In the genomic region with DNA sequence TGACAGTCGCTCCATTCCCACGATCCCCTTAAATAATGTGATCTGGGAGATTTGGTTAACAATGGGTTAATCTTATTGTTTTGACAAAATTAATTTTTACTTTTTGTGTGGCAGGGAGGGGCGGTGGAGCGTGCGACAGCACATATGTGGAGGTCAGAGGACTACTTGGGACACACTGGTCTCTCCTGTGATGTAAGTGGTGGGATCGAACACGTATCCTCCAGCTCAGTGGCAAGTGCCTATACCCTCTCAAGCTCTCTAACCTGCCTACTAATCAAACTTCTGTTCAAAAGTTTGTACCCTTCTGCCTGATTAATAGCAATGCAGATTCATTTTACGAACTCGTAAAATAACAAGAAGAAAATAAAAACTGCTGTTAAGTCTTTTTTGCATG, we compare ENCODE assay signal across 8 mouse cellular contexts. TPM values are rescaled to one million over a fixed set of nuclear protein-coding genes. Genes with fewer than 3 reads are reported as not detected.
DNase-seq lines count a peak whose midpoint lies in the region; ATAC-seq lines count a peak whose summit lies in the region.

No protein-coding gene starts in this region.

- H3K4me2 ChIP-seq in neural tube, embryonic 11.5 days (ENCODE audit: low read depth): peak overlapping the region; percentile 67
- H3K4me2 ChIP-seq in limb, embryonic 13.5 days (replicated peaks): peak overlapping the region; percentile 69
- peak overlapping the region; percentile 64 for H3K4me2 ChIP-seq in stomach, embryonic 15.5 days

- peak overlapping the region; percentile 90 for H3K4me3 ChIP-seq in neural tube, embryonic 11.5 days (ENCODE audit: low read depth, low read length)
- peak overlapping the region; percentile 94 for H3K4me3 ChIP-seq in limb, embryonic 13.5 days
- peak overlapping the region; percentile 95 for H3K4me3 ChIP-seq in stomach, embryonic 15.5 days (replicated peaks)

- H3K4me1 ChIP-seq in neural tube, embryonic 11.5 days (ENCODE audit: control insufficient read depth, insufficient read depth, low read length): peaks cover 8% of the 10 kb centered on the region
- H3K4me1 ChIP-seq in limb, embryonic 13.5 days: peaks cover 17% of the 10 kb centered on the region
- peaks cover 10% of the 10 kb centered on the region; the same call in 1 of the 2 replicates for H3K4me1 ChIP-seq in stomach, embryonic 15.5 days

- 13% methylated on average over 9 of the region's 9 CpGs for WGBS in neural tube, embryonic 11.5 days
- 13% methylated on average over 9 of the region's 9 CpGs for WGBS in limb, embryonic 13.5 days
- 8% methylated on average over 9 of the region's 9 CpGs for WGBS in stomach, embryonic 15.5 days

- H3K9me3 ChIP-seq in neural tube, embryonic 11.5 days (ENCODE audit: control insufficient read depth, low read length): no peaks in the 10 kb centered on the region
- no peaks in the 10 kb centered on the region for H3K9me3 ChIP-seq in limb, embryonic 13.5 days
- no peaks in the 10 kb centered on the region for H3K9me3 ChIP-seq in stomach, embryonic 15.5 days

- DNase-seq in adrenal gland, postnatal 14 days: peak; percentile 36
- DNase-seq in adrenal gland, adult 18-20 months (ENCODE audit: low spot score in 2 of 2): no peak
- no peak for DNase-seq in neural tube, embryonic 11.5 days (ENCODE audit: low spot score)
- no peak for DNase-seq in neural tube, embryonic 10.5 days (ENCODE audit: extremely low spot score, low spot score)
- DNase-seq in right cerebral cortex, postnatal 25 days: no peak
- no peak for DNase-seq in left cerebral cortex, postnatal 14 days (ENCODE audit: low spot score in 2 of 2)

- ATAC-seq in neural tube, embryonic 11.5 days (ENCODE audit: insufficient read depth, low FRiP score, low TSS enrichment): peak; percentile 65
- ATAC-seq in limb, embryonic 13.5 days (ENCODE audit: low FRiP score, low read depth): peak; percentile 60; the same call in 1 of the 2 replicates
- ATAC-seq in stomach, embryonic 15.5 days (ENCODE audit: insufficient read depth, low FRiP score, low read depth): peak; percentile 30; the same call in 1 of the 2 replicates

- H3K36me3 ChIP-seq in neural tube, embryonic 11.5 days (ENCODE audit: control insufficient read depth, insufficient read depth, low read length): peaks cover 3% of the 10 kb centered on the region; the same call in 1 of the 2 replicates
- peaks cover 28% of the 10 kb centered on the region for H3K36me3 ChIP-seq in limb, embryonic 13.5 days
- H3K36me3 ChIP-seq in stomach, embryonic 15.5 days: peaks cover 6% of the 10 kb centered on the region; the same call in 1 of the 2 replicates

- intact Hi-C loops in left cerebral cortex, postnatal 14 days (cut with DNase I): loop anchor here (10.0 kb wide), 2 partner anchors 493 to 553 kb away; a partner anchor contains a TSS

- H3K27ac ChIP-seq in neural tube, embryonic 11.5 days (ENCODE audit: low read depth, low read length): no peak overlapping the region
- no peak overlapping the region for H3K27ac ChIP-seq in limb, embryonic 13.5 days
- no peak overlapping the region for H3K27ac ChIP-seq in stomach, embryonic 15.5 days

- H3K9ac ChIP-seq in neural tube, embryonic 11.5 days (ENCODE audit: low read length): peak overlapping the region; percentile 92
- H3K9ac ChIP-seq in limb, embryonic 13.5 days: peak overlapping the region; percentile 96
- peak overlapping the region; percentile 51 for H3K9ac ChIP-seq in stomach, embryonic 15.5 days

- no peaks in the 10 kb centered on the region for H3K27me3 ChIP-seq in neural tube, embryonic 11.5 days (ENCODE audit: control insufficient read depth, insufficient read depth, low read length)
- H3K27me3 ChIP-seq in limb, embryonic 13.5 days: no peaks in the 10 kb centered on the region
- no peaks in the 10 kb centered on the region for H3K27me3 ChIP-seq in stomach, embryonic 15.5 days (replicated peaks)

RNA-seq across cellular contexts. Expression of a gene that starts 0.5 kb away (rescaled TPM):
- 46.0 and 52.8 TPM in 2 replicates for total RNA-seq in adrenal gland, postnatal 14 days (2021)
- 10 to 100 TPM; 60.1 to 66.9 TPM for total RNA-seq in adrenal gland, adult 18-20 months (2021)
- 153 and 162 TPM in 2 replicates for polyA plus RNA-seq in neural tube, embryonic 11.5 days (2014; fragmentation: Nextera tagmentation; extraction: Ambion mirVana)
- polyA plus RNA-seq in limb, embryonic 13.5 days (2015; fragmentation: Nextera tagmentation; extraction: Ambion mirVana): 108 and 109 TPM in 2 replicates
- 77.0 and 78.3 TPM in 2 replicates for polyA plus RNA-seq in stomach, embryonic 15.5 days (2015; fragmentation: Nextera tagmentation; extraction: Ambion mirVana)
- 10 to 100 TPM; 87.2 to 90.5 TPM for total RNA-seq in left cerebral cortex, postnatal 14 days (2021)
